Mouse (Mus musculus): ENCODE results near the gene Col18a1. TPM values are rescaled to one million over a fixed set of nuclear protein-coding genes. Genes with fewer than 3 reads are reported as not detected.
"Not testable (repeated sequence)": the region's sequence is repeated elsewhere in the genome, so short reads cannot be mapped to it uniquely, and the experiment has no call there.

Gene Col18a1
- polyA plus RNA-seq, 1 experiment from 2014 or later, result 40.4 TPM

GRCm38 (mm10) chr10:77136205-77136604 is 30.1 kb downstream of the Col18a1 start:
- DNase-seq (ENCODE audit: low spot score), result no peak
- Histone ChIP-seq H3K27me3 (ENCODE audit: control insufficient read depth, insufficient read depth, low read length) (no peaks in the 10 kb centered on the region), H3K9me3 (ENCODE audit: control insufficient read depth, low read length) (no peaks in the 10 kb centered on the region), H3K27ac (ENCODE audit: low read depth, low read length) (no peak overlapping the region), H3K4me3 (ENCODE audit: low read depth, low read length) (no peak overlapping the region), H3K4me2 (replicated peaks; ENCODE audit: low read depth, low read length) (no peak overlapping the region), H3K9ac (ENCODE audit: low read depth, low read length) (no peak overlapping the region), H3K4me1 (replicated peaks; ENCODE audit: control insufficient read depth, insufficient read depth, low read length) (peaks cover 4% of the 10 kb centered on the region), H3K36me3 (ENCODE audit: control insufficient read depth, insufficient read depth, low read length) (0 out of 2 replicates have a peak, but pooled peaks cover 2% of the 10 kb centered on the region)
- 86% methylated on average over 6 of the region's 6 CpGs for WGBS
- no peak for ATAC-seq (ENCODE audit: low FRiP score)

DNA sequence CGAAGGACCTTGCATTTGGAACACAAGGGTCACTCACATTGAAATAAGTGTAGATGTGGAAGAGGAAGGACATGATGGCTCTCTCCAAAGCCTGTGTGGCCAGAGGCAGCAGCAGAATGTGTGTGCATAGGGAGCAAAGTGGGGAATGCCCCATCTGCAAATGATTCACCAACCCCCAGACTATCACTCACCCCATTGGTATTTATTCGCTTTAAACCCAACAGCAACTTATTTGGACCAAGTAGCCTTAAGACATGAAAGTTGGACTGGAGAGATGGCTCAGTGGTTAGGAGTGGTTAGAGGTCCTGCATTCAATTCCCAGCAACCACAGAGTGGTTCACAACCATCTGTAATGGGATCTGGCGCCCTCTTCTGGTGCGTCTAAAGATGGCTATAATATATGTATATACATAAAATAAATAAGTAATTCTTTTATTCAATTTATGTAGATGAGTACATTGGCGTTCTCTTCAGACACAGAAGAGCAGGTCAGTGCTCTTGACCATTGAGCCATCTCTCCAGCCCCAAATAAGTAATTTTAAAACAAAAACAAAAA is 31.0 kb downstream of the Col18a1 start:
- Histone ChIP-seq H3K4me2 (replicated peaks; ENCODE audit: low read depth, low read length) (no peak overlapping the region), H3K4me1 (replicated peaks; ENCODE audit: control insufficient read depth, insufficient read depth, low read length) (peaks cover 4% of the 10 kb centered on the region), H3K27ac (ENCODE audit: low read depth, low read length) (no peak overlapping the region), H3K27me3 (ENCODE audit: control insufficient read depth, insufficient read depth, low read length) (no peaks in the 10 kb centered on the region), H3K9ac (ENCODE audit: low read depth, low read length) (no peak overlapping the region), H3K4me3 (ENCODE audit: low read depth, low read length) (no peak overlapping the region), H3K36me3 (ENCODE audit: control insufficient read depth, insufficient read depth, low read length) (0 out of 2 replicates have a peak, but pooled peaks cover 2% of the 10 kb centered on the region), H3K9me3 (ENCODE audit: control insufficient read depth, low read length) (no peaks in the 10 kb centered on the region)
- ATAC-seq (ENCODE audit: low FRiP score) (no peak), DNase-seq (ENCODE audit: low spot score) (no peak)
- WGBS, result 93% methylated on average over 5 of the region's 5 CpGs

DNA sequence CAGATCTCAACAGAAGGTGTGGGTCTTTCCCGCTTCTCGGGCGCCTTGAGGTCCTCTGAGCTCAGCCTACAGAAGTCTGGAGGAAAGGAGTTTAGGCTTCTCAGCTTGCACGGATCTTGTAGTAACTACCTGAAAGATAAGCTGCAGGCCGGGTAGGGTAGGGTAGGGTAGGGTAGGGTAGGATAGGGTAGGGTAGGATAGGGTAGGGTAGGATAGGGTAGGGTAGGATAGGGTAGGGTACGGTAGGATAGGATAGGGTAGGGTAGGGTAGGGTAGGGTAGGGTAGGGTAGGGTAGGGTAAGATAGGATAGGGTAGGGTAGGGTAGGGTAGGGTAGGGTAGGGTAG is 31.6 kb downstream of the Col18a1 start:
- H3K36me3 ChIP-seq (ENCODE audit: control insufficient read depth, insufficient read depth, low read length); H3K9ac ChIP-seq (ENCODE audit: low read depth, low read length); H3K27me3 ChIP-seq (ENCODE audit: control insufficient read depth, insufficient read depth, low read length); H3K4me1 ChIP-seq (replicated peaks; ENCODE audit: control insufficient read depth, insufficient read depth, low read length); DNase-seq (ENCODE audit: low spot score); H3K4me2 ChIP-seq (replicated peaks; ENCODE audit: low read depth, low read length); ATAC-seq (ENCODE audit: low FRiP score); H3K9me3 ChIP-seq (ENCODE audit: control insufficient read depth, low read length); H3K4me3 ChIP-seq (ENCODE audit: low read depth, low read length); H3K27ac ChIP-seq (ENCODE audit: low read depth, low read length): not testable (repeated sequence)
- 42% methylated on average over 6 of the region's 6 CpGs for WGBS

- 38% methylated on average over 13 of the region's 13 CpGs for WGBS
Observed at GRCm38 (mm10) chr10:77133951-77134806, 32.2 kb downstream of the Col18a1 start.

DNA sequence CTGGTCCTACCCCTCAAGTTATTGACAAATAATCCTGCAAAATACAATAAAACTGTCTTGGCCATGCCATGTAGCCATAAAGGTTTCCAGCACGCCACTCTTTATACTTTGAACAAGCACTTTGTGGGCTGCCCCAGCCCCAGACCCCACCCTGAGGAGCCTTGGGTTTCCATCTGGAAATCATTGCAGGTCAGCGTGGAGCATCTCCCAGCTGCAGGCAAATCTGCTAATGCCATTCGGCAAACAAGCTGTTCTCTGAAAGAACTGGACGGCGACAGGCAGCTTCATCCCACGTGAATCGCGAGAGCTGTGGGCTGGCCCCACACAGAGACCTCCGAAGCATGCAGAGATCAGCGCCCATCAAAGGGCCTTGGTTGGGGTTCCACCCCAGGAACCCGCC is 34.2 kb downstream of the Col18a1 start:
- Histone ChIP-seq H3K27ac (ENCODE audit: low read depth, low read length) (no peak overlapping the region), H3K9me3 (ENCODE audit: control insufficient read depth, low read length) (no peaks in the 10 kb centered on the region), H3K27me3 (ENCODE audit: control insufficient read depth, insufficient read depth, low read length) (no peaks in the 10 kb centered on the region), H3K36me3 (ENCODE audit: control insufficient read depth, insufficient read depth, low read length) (0 out of 2 replicates have a peak, but pooled peaks cover 2% of the 10 kb centered on the region), H3K4me3 (ENCODE audit: low read depth, low read length) (no peak overlapping the region), H3K9ac (ENCODE audit: low read depth, low read length) (no peak overlapping the region), H3K4me2 (replicated peaks; ENCODE audit: low read depth, low read length) (no peak overlapping the region), H3K4me1 (replicated peaks; ENCODE audit: control insufficient read depth, insufficient read depth, low read length) (peaks cover 4% of the 10 kb centered on the region)
- DNase-seq (ENCODE audit: low spot score) (no peak), ATAC-seq (ENCODE audit: low FRiP score) (no peak)
- 38% methylated on average over 11 of the region's 11 CpGs for WGBS

More at GRCm38 (mm10) chr10:77133951-77134806, 32.2 kb downstream of the Col18a1 start:
- Histone ChIP-seq H3K9ac (ENCODE audit: low read depth, low read length) (no peak overlapping the region), H3K27ac (ENCODE audit: low read depth, low read length) (peak overlapping the region; percentile 25; the same call in 1 of the 2 replicates), H3K36me3 (ENCODE audit: control insufficient read depth, insufficient read depth, low read length) (0 out of 2 replicates have a peak, but pooled peaks cover 2% of the 10 kb centered on the region), H3K4me3 (ENCODE audit: low read depth, low read length) (no peak overlapping the region), H3K9me3 (ENCODE audit: control insufficient read depth, low read length) (no peaks in the 10 kb centered on the region), H3K27me3 (ENCODE audit: control insufficient read depth, insufficient read depth, low read length) (no peaks in the 10 kb centered on the region), H3K4me1 (replicated peaks; ENCODE audit: control insufficient read depth, insufficient read depth, low read length) (peaks cover 4% of the 10 kb centered on the region), H3K4me2 (replicated peaks; ENCODE audit: low read depth, low read length) (no peak overlapping the region)
- DNase-seq (ENCODE audit: low spot score), result no peak
- ATAC-seq (ENCODE audit: low FRiP score), result 0 out of 2 replicates have a peak, but pooled peaks have one; percentile 21

DNA sequence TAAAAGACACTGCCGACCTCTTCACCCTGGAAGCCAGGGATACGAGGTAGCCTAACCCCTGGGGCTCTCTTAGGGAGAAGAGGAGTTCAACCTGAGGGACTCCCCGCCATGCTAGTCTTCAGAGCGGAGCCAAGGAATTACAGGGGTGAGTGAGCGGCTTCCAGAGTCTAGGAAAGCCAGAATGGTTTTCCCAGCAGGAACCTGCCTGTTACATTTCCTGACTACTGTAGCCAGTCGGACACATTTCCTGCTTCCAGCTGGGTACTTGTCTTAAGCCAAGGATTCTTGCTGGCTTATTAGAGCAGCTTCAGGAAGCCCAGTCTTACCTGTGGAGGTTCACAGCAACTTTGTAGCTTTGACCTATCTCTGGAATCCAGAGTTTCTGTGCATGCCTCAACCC is 34.8 kb downstream of the Col18a1 start:
- Histone ChIP-seq H3K27me3 (ENCODE audit: control insufficient read depth, insufficient read depth, low read length) (no peaks in the 10 kb centered on the region), H3K9ac (ENCODE audit: low read depth, low read length) (no peak overlapping the region), H3K36me3 (ENCODE audit: control insufficient read depth, insufficient read depth, low read length) (no peaks in the 10 kb centered on the region), H3K4me3 (ENCODE audit: low read depth, low read length) (no peak overlapping the region), H3K4me1 (replicated peaks; ENCODE audit: control insufficient read depth, insufficient read depth, low read length) (peaks cover 4% of the 10 kb centered on the region), H3K27ac (ENCODE audit: low read depth, low read length) (no peak overlapping the region), H3K9me3 (ENCODE audit: control insufficient read depth, low read length) (no peaks in the 10 kb centered on the region), H3K4me2 (replicated peaks; ENCODE audit: low read depth, low read length) (no peak overlapping the region)
- WGBS, result 35% methylated on average over 6 of the region's 6 CpGs
- ATAC-seq (ENCODE audit: low FRiP score) (no peak), DNase-seq (ENCODE audit: low spot score) (no peak)

DNA sequence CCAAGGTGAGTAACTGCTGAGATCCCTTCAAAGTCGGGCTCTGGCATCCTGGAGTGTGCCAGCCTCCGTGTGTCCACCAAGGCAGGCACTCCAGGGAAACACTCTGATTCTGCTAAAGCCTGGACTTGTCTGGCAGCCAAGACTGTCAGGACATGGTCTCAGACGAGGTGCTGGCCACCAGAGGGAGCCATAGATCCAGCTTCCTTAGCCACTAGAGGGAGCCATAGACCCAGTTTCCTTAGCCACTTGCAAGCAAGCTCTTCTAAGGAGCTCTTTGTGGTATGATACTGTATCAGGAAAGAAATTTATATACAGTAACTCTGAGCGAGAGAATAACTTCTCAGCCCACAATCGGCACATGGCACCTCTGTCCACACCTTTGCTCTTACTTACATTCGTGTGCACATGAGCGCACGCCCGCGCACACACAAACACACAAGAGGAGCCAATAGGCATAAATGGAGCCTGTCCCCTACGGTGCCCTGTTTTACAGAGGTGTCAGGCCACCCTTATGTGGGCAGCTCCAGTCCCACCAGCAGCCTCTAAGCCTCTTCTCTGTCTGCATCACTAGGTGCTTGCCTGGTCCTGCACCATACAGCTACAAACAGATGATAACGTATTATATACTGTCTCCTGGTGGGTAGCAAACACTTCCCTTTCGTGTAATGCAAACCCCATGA is 35.6 kb downstream of the Col18a1 start:
- Histone ChIP-seq H3K4me2 (replicated peaks; ENCODE audit: low read depth, low read length) (no peak overlapping the region), H3K4me1 (replicated peaks; ENCODE audit: control insufficient read depth, insufficient read depth, low read length) (peaks cover 4% of the 10 kb centered on the region), H3K36me3 (ENCODE audit: control insufficient read depth, insufficient read depth, low read length) (no peaks in the 10 kb centered on the region), H3K9ac (ENCODE audit: low read depth, low read length) (0 out of 2 replicates have a peak overlapping the region, but pooled peaks have one; percentile 34), H3K9me3 (ENCODE audit: control insufficient read depth, low read length) (no peaks in the 10 kb centered on the region), H3K27me3 (ENCODE audit: control insufficient read depth, insufficient read depth, low read length) (no peaks in the 10 kb centered on the region), H3K27ac (ENCODE audit: low read depth, low read length) (no peak overlapping the region; the same call in 1 of the 2 replicates), H3K4me3 (ENCODE audit: low read depth, low read length) (no peak overlapping the region)
- ATAC-seq (ENCODE audit: low FRiP score) (peak; percentile 61; the same call in 1 of the 2 replicates), DNase-seq (ENCODE audit: low spot score) (peak; percentile 97)
- 43% methylated on average over 13 of the region's 13 CpGs for WGBS

DNA sequence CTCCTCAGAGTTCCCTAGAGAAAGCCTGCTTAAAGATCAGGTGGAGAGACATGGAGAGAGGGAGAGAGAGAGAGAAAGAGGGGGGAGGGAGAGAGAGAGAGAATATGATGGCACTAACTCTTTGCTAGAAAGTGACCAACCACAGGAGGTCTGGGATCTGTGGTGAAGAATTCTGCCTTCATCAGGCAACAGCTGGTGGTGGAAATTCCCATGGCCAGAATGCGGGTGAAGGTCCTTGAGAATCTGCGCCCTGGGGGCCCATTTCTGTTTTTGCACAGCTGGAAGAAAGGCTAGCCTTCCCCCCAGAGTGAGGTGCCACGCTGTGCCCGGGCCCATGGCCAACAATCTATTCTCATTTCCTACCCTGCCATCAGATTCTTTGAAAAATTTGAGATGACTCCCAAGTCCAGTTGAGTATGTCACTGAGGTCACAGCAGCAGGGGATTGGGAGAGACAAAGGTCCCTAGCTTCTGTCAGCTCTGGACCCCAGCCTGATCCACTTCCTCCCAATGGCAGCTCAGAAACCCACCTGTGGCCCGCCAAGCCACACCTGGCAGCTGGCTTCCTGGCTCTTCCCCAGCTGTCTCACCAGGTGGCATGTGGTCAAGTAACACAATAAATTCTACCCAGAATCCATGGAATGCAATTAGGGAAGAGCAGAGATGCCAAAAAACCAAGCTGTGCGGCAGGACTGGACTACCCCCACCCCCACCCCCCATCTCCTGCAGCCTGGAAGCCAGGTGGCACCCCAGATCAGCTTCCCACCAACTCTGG is 36.5 kb downstream of the Col18a1 start:
- no peaks in the 10 kb centered on the region for H3K36me3 ChIP-seq (ENCODE audit: control insufficient read depth, insufficient read depth, low read length)
- H3K27me3 ChIP-seq (ENCODE audit: control insufficient read depth, insufficient read depth, low read length), result no peaks in the 10 kb centered on the region
- peaks cover 4% of the 10 kb centered on the region for H3K4me1 ChIP-seq (replicated peaks; ENCODE audit: control insufficient read depth, insufficient read depth, low read length)
- H3K4me3 ChIP-seq (ENCODE audit: low read depth, low read length), result no peak overlapping the region
- H3K9ac ChIP-seq (ENCODE audit: low read depth, low read length), result no peak overlapping the region
- no peak for DNase-seq (ENCODE audit: low spot score)
- no peak overlapping the region for H3K4me2 ChIP-seq (replicated peaks; ENCODE audit: low read depth, low read length)
- ATAC-seq (ENCODE audit: low FRiP score), result no peak
- no peaks in the 10 kb centered on the region for H3K9me3 ChIP-seq (ENCODE audit: control insufficient read depth, low read length)
- H3K27ac ChIP-seq (ENCODE audit: low read depth, low read length), result no peak overlapping the region
- WGBS, result 79% methylated on average over 6 of the region's 6 CpGs

Measured in hindbrain, embryonic 11.5 days (tissue).